Mouse (Mus musculus): Measurements from ENCODE around the gene Lrfn3. TPM values are rescaled to one million over a fixed set of nuclear protein-coding genes. Genes with fewer than 3 reads are reported as not detected.

Gene Lrfn3
- polyA plus RNA-seq, 1 experiment: 21.3 TPM

- Histone ChIP-seq H3K4me1 (ENCODE audit: control insufficient read depth, insufficient read depth, low read length) (peaks cover 5% of the 10 kb centered on the region), H3K4me3 (ENCODE audit: insufficient read depth, low read length) (peak overlapping the region; percentile 34), H3K27ac (ENCODE audit: insufficient read depth, low read length) (peak overlapping the region; percentile 58; the same call in 1 of the 2 replicates)
- TF ChIP-seq POLR2A (IDR thresholded peaks at IDR 0.05; ENCODE audit: extremely low read depth, insufficient read depth, low read length): peak; percentile 78
- TF ChIP-seq CTCF (IDR thresholded peaks at IDR 0.05; ENCODE audit: extremely low read depth, insufficient read depth, low read length): peak; percentile 90
These were observed 30.7 kb downstream of the Lrfn3 start for GRCm38 (mm10) chr7:30331887-30332286.

- H3K4me1 ChIP-seq (ENCODE audit: control insufficient read depth, insufficient read depth, low read length): peaks cover 2% of the 10 kb centered on the region
- no peak overlapping the region for H3K27ac ChIP-seq (ENCODE audit: insufficient read depth, low read length)
- H3K4me3 ChIP-seq (ENCODE audit: insufficient read depth, low read length): no peak overlapping the region
- TF ChIP-seq POLR2A (IDR thresholded peaks at IDR 0.05; ENCODE audit: extremely low read depth, insufficient read depth, low read length) (no peak), CTCF (IDR thresholded peaks at IDR 0.05; ENCODE audit: extremely low read depth, insufficient read depth, low read length) (no peak)
These were observed 34.2 kb downstream of the Lrfn3 start for GRCm38 (mm10) chr7:30328379-30328778.

- Histone ChIP-seq H3K4me1 (ENCODE audit: control insufficient read depth, insufficient read depth, low read length) (peaks cover 1% of the 10 kb centered on the region), H3K4me3 (ENCODE audit: insufficient read depth, low read length) (no peak overlapping the region), H3K27ac (ENCODE audit: insufficient read depth, low read length) (no peak overlapping the region)
- TF ChIP-seq CTCF (IDR thresholded peaks at IDR 0.05; ENCODE audit: extremely low read depth, insufficient read depth, low read length): no peak
These were observed 35.4 kb downstream of the Lrfn3 start for GRCm38 (mm10) chr7:30327140-30327539.

GRCm38 (mm10) chr7:30326427-30326826 is 36.1 kb downstream of the Lrfn3 start:
- TF ChIP-seq POLR2A (IDR thresholded peaks at IDR 0.05; ENCODE audit: extremely low read depth, insufficient read depth, low read length) (no peak), CTCF (IDR thresholded peaks at IDR 0.05; ENCODE audit: extremely low read depth, insufficient read depth, low read length) (no peak)
- no peak overlapping the region for H3K27ac ChIP-seq (ENCODE audit: insufficient read depth, low read length)
- H3K4me1 ChIP-seq (ENCODE audit: control insufficient read depth, insufficient read depth, low read length): peaks cover 1% of the 10 kb centered on the region
- H3K4me3 ChIP-seq (ENCODE audit: insufficient read depth, low read length): no peak overlapping the region

- Histone ChIP-seq H3K27ac (ENCODE audit: insufficient read depth, low read length) (no peak overlapping the region), H3K4me3 (ENCODE audit: insufficient read depth, low read length) (no peak overlapping the region), H3K4me1 (ENCODE audit: control insufficient read depth, insufficient read depth, low read length) (peaks cover 1% of the 10 kb centered on the region)
- TF ChIP-seq CTCF (IDR thresholded peaks at IDR 0.05; ENCODE audit: extremely low read depth, insufficient read depth, low read length) (peak; percentile 48; the same call in 1 of the 2 replicates), POLR2A (IDR thresholded peaks at IDR 0.05; ENCODE audit: extremely low read depth, insufficient read depth, low read length) (no peak)
These were observed 37.2 kb downstream of the Lrfn3 start for GRCm38 (mm10) chr7:30325364-30325763.

- TF ChIP-seq POLR2A (IDR thresholded peaks at IDR 0.05; ENCODE audit: extremely low read depth, insufficient read depth, low read length): no peak
- no peak for TF ChIP-seq CTCF (IDR thresholded peaks at IDR 0.05; ENCODE audit: extremely low read depth, insufficient read depth, low read length)
- H3K4me3 ChIP-seq (ENCODE audit: insufficient read depth, low read length): no peak overlapping the region
- H3K27ac ChIP-seq (ENCODE audit: insufficient read depth, low read length): peak overlapping the region; percentile 18; the same call in 1 of the 2 replicates
These were observed 38.1 kb downstream of the Lrfn3 start for GRCm38 (mm10) chr7:30324300-30324944.

GRCm38 (mm10) chr7:30323795-30324194 is 38.8 kb downstream of the Lrfn3 start, which contains the start of gene Sdhaf1:
Gene Sdhaf1 (minus strand): TSS chr7:30323895.
- Histone ChIP-seq H3K27ac (ENCODE audit: insufficient read depth, low read length) (peak within 1 kb of the TSS; percentile 18; the same call in 1 of the 2 replicates), H3K4me1 (ENCODE audit: control insufficient read depth, insufficient read depth, low read length) (peaks cover 1% of the 10 kb centered on the region), H3K4me3 (ENCODE audit: insufficient read depth, low read length) (peak within 1 kb of the TSS; percentile 48; the same call in 1 of the 2 replicates)
- TF ChIP-seq CTCF (IDR thresholded peaks at IDR 0.05; ENCODE audit: extremely low read depth, insufficient read depth, low read length): no peak

More at GRCm38 (mm10) chr7:30324300-30324944, 38.1 kb downstream of the Lrfn3 start:
- H3K4me1 ChIP-seq (ENCODE audit: control insufficient read depth, insufficient read depth, low read length): peaks cover 1% of the 10 kb centered on the region

GRCm38 (mm10) chr7:30322865-30323264 is 39.7 kb downstream of the Lrfn3 start:
- peaks cover 1% of the 10 kb centered on the region for H3K4me1 ChIP-seq (ENCODE audit: control insufficient read depth, insufficient read depth, low read length)
- TF ChIP-seq POLR2A (IDR thresholded peaks at IDR 0.05; ENCODE audit: extremely low read depth, insufficient read depth, low read length): no peak
- no peak for TF ChIP-seq CTCF (IDR thresholded peaks at IDR 0.05; ENCODE audit: extremely low read depth, insufficient read depth, low read length)
- H3K27ac ChIP-seq (ENCODE audit: insufficient read depth, low read length): no peak overlapping the region
- peak overlapping the region; percentile 48; the same call in 1 of the 2 replicates for H3K4me3 ChIP-seq (ENCODE audit: insufficient read depth, low read length)

GRCm38 (mm10) chr7:30322285-30322667 is 40.3 kb downstream of the Lrfn3 start:
- H3K4me3 ChIP-seq (ENCODE audit: insufficient read depth, low read length): peak overlapping the region; percentile 48
- TF ChIP-seq POLR2A (IDR thresholded peaks at IDR 0.05; ENCODE audit: extremely low read depth, insufficient read depth, low read length) (peak; percentile 85), CTCF (IDR thresholded peaks at IDR 0.05; ENCODE audit: extremely low read depth, insufficient read depth, low read length) (no peak)
- peak overlapping the region; percentile 58 for H3K27ac ChIP-seq (ENCODE audit: insufficient read depth, low read length)
- H3K4me1 ChIP-seq (ENCODE audit: control insufficient read depth, insufficient read depth, low read length): peaks cover 1% of the 10 kb centered on the region
